Mouse (Mus musculus) heart, adult 2 months (tissue): Measurements from ENCODE around the gene Fbxo2.

ENCODE experiments used
- EP300 ChIP-seq: fragments of 200-500 bp; IDR thresholded peaks from 2 replicates; pipeline ENCODE4 v1.6.1; 2011; ENCODE audit warnings: low read depth, low read length, control low read depth; ENCODE audit not compliant: insufficient read depth
- POLR2A ChIP-seq: fragments of 200-500 bp; IDR thresholded peaks from 2 replicates; pipeline ENCODE4 v1.6.1; 2011; ENCODE audit warnings: mild to moderate bottlenecking, low read depth, low read length, control low read depth; ENCODE audit not compliant: insufficient read depth

GRCm38 (mm10) chr4:148173811-148174494 is 13.5 kb downstream of the Fbxo2 start:
- TF ChIP-seq EP300: no peak
- TF ChIP-seq POLR2A: no peak
